Mouse (Mus musculus): Measurements from ENCODE around the gene Trmt13. TPM values are rescaled to one million over a fixed set of nuclear protein-coding genes. Genes with fewer than 3 reads are reported as not detected.

The Trmt13 gene
- polyA plus RNA-seq, 1 experiment from 2014 or later = 15.0 TPM

DNA sequence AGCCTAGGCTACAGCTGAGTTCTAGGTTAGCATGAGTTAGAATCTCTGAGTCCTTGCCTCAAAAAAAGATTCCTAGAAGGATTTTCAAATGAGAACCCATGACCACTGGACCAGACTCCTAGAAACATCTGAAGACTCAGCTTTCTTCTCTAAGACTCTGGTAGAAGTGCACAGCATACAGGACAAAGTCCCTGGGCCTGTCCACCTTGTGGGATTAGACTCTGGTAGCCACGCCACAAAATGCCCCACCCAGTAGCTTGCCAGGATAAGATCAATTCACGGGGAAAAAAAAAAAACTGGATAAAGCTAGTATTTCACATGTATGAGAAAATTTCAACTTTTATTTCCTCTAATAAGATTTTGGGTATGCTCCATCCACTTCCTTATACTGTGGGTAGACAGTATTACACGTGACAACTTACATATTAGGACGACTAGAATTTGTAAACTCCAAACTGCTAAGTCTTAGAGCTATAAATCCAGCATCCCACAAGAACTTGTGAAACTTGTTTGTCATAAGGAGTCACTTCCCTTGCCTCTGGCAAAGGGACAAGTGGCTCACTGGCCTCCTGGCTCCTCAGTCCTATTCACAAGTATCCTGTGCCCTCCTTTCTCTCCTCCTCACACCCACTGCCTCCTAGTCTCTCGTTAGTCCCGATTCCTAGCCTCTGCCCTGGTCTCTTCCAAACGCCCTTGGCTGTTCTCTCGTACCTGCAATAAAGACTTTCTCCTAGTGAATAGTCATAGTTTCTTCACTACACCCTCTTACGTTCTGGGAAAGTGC is 23.5 kb upstream of the Trmt13 start:
- Histone ChIP-seq H3K4me3 (ENCODE audit: low read depth, low read length) (no peak overlapping the region), H3K27ac (ENCODE audit: low read length) (no peak overlapping the region), H3K4me1 (ENCODE audit: insufficient read depth, low read depth, low read length) (no peaks in the 10 kb centered on the region), H3K9ac (replicated peaks; ENCODE audit: low read depth) (no peak overlapping the region), H3K36me3 (ENCODE audit: insufficient read depth, low read length) (peaks cover 50% of the 10 kb centered on the region), H3K27me3 (replicated peaks; ENCODE audit: insufficient read depth, low read length) (no peaks in the 10 kb centered on the region), H3K4me2 (replicated peaks; ENCODE audit: low read depth, low read length) (no peak overlapping the region), H3K9me3 (ENCODE audit: low read length) (no peaks in the 10 kb centered on the region)
- TF ChIP-seq EP300 (IDR thresholded peaks at IDR 0.05) = no peak
- TF ChIP-seq CTCF (IDR thresholded peaks at IDR 0.05) = no peak
- 84% methylated on average over 9 of the region's 9 CpGs for WGBS
- ATAC-seq = no peak
- DNase-seq (ENCODE audit: low spot score) = no peak

DNA sequence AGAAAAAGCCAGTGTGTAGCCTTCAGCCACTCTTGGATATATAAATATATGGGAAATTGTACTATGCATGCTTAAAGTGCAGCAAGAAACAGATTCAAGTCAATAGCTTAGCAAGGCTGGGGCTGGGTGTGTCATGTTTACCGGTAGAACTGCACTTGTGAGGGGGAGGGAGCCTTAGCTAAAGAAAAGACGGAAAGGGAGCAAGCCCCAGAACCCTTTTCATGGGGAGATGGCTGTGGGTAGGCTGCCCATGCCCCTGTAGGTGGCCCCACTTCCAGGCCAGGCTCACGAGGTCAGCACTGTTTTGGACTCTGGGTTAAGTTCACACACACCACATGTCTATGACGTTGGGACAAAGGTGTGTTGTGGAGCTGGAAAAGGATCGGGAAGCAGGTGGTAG is 21.4 kb upstream of the Trmt13 start:
- Histone ChIP-seq H3K27ac (ENCODE audit: low read length) (no peak overlapping the region), H3K4me1 (ENCODE audit: insufficient read depth, low read depth, low read length) (no peaks in the 10 kb centered on the region), H3K9ac (replicated peaks; ENCODE audit: low read depth) (no peak overlapping the region), H3K9me3 (ENCODE audit: low read length) (no peaks in the 10 kb centered on the region), H3K27me3 (replicated peaks; ENCODE audit: insufficient read depth, low read length) (no peaks in the 10 kb centered on the region), H3K4me3 (ENCODE audit: low read depth, low read length) (no peak overlapping the region), H3K36me3 (ENCODE audit: insufficient read depth, low read length) (peaks cover 42% of the 10 kb centered on the region), H3K4me2 (replicated peaks; ENCODE audit: low read depth, low read length) (no peak overlapping the region)
- 60% methylated on average over 5 of the region's 5 CpGs for WGBS
- ATAC-seq (no peak), DNase-seq (ENCODE audit: low spot score) (no peak)
- TF ChIP-seq EP300 (IDR thresholded peaks at IDR 0.05) (no peak), CTCF (IDR thresholded peaks at IDR 0.05) (no peak)

DNA sequence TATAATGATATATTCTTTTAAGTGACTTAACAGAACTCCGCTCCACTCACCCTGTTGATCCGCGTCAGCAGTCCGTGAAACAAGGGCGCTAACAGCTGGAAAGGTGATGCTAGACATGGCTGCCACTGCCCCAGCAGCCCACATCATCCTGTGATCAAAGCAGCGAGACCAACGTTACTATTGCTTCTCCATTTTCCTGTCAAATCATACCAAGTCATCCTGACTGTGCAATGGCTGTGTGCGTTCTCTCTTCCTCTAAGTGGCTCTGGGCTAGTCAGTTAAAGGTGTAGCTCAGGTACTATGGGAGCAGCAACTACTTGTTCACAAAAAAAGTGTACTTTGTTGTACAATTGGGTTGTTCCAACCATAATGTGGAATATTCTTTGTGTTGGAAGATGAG is 20.5 kb upstream of the Trmt13 start:
- Histone ChIP-seq H3K27me3 (replicated peaks; ENCODE audit: insufficient read depth, low read length) (no peaks in the 10 kb centered on the region), H3K9me3 (ENCODE audit: low read length) (no peaks in the 10 kb centered on the region), H3K27ac (ENCODE audit: low read length) (no peak overlapping the region), H3K36me3 (ENCODE audit: insufficient read depth, low read length) (peaks cover 35% of the 10 kb centered on the region), H3K4me2 (replicated peaks; ENCODE audit: low read depth, low read length) (no peak overlapping the region), H3K4me1 (ENCODE audit: insufficient read depth, low read depth, low read length) (no peaks in the 10 kb centered on the region), H3K4me3 (ENCODE audit: low read depth, low read length) (no peak overlapping the region), H3K9ac (replicated peaks; ENCODE audit: low read depth) (no peak overlapping the region)
- no peak for DNase-seq (ENCODE audit: low spot score)
- TF ChIP-seq CTCF (IDR thresholded peaks at IDR 0.05) (no peak), EP300 (IDR thresholded peaks at IDR 0.05) (no peak)
- WGBS = 88% methylated on average over 8 of the region's 8 CpGs
- no peak for ATAC-seq

GRCm38 (mm10) chr3:116634091-116634490 is 19.7 kb upstream of the Trmt13 start:
- WGBS = 83% methylated on average over 3 of the region's 3 CpGs
- no peak for ATAC-seq
- no peaks in the 10 kb centered on the region for H3K27me3 ChIP-seq (replicated peaks; ENCODE audit: insufficient read depth, low read length)
- no peak overlapping the region for H3K4me3 ChIP-seq (ENCODE audit: low read depth, low read length)
- H3K9me3 ChIP-seq (ENCODE audit: low read length) = no peaks in the 10 kb centered on the region
- no peak overlapping the region for H3K27ac ChIP-seq (ENCODE audit: low read length)
- H3K4me2 ChIP-seq (replicated peaks; ENCODE audit: low read depth, low read length) = no peak overlapping the region
- TF ChIP-seq EP300 (IDR thresholded peaks at IDR 0.05) = no peak
- TF ChIP-seq CTCF (IDR thresholded peaks at IDR 0.05) = no peak
- no peaks in the 10 kb centered on the region for H3K4me1 ChIP-seq (ENCODE audit: insufficient read depth, low read depth, low read length)
- H3K36me3 ChIP-seq (ENCODE audit: insufficient read depth, low read length) = peaks cover 30% of the 10 kb centered on the region; the same call in 1 of the 2 replicates
- H3K9ac ChIP-seq (replicated peaks; ENCODE audit: low read depth) = no peak overlapping the region
- no peak for DNase-seq (ENCODE audit: low spot score)

DNA sequence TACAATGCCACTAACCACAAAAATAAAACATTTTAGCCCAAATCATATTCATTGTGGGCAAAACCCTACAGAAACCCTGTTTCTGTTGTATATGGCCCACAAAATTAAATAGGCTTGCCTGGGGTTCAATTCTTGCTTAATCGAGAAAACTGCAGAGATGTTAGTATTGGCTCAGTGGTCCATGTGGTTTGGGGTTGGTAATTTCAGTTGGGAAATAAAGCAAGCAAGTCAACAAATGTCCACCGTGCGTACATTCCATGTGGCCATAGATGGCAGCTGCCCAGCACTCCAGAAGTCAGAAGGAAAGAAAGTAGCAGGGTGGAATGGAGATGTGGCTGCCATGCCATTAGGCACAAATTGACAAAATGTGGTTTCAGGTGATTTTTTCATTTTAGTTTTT is 18.6 kb upstream of the Trmt13 start:
- H3K4me1 ChIP-seq (ENCODE audit: insufficient read depth, low read depth, low read length) = no peaks in the 10 kb centered on the region
- H3K27me3 ChIP-seq (replicated peaks; ENCODE audit: insufficient read depth, low read length) = no peaks in the 10 kb centered on the region
- no peak overlapping the region for H3K27ac ChIP-seq (ENCODE audit: low read length)
- no peak overlapping the region for H3K9ac ChIP-seq (replicated peaks; ENCODE audit: low read depth)
- TF ChIP-seq CTCF (IDR thresholded peaks at IDR 0.05) (no peak), EP300 (IDR thresholded peaks at IDR 0.05) (no peak)
- H3K4me2 ChIP-seq (replicated peaks; ENCODE audit: low read depth, low read length) = no peak overlapping the region
- H3K36me3 ChIP-seq (ENCODE audit: insufficient read depth, low read length) = peaks cover 30% of the 10 kb centered on the region; the same call in 1 of the 2 replicates
- WGBS = 86% methylated on average over 3 of the region's 3 CpGs
- no peak overlapping the region for H3K4me3 ChIP-seq (ENCODE audit: low read depth, low read length)
- DNase-seq (ENCODE audit: low spot score) = no peak
- ATAC-seq = no peak
- no peaks in the 10 kb centered on the region for H3K9me3 ChIP-seq (ENCODE audit: low read length)

- no peaks in the 10 kb centered on the region for H3K27me3 ChIP-seq (replicated peaks; ENCODE audit: insufficient read depth, low read length)
- H3K4me2 ChIP-seq (replicated peaks; ENCODE audit: low read depth, low read length) = no peak overlapping the region
- H3K4me1 ChIP-seq (ENCODE audit: insufficient read depth, low read depth, low read length) = no peaks in the 10 kb centered on the region
- H3K9ac ChIP-seq (replicated peaks; ENCODE audit: low read depth) = no peak overlapping the region
- TF ChIP-seq CTCF (IDR thresholded peaks at IDR 0.05) = no peak
- no peak for TF ChIP-seq EP300 (IDR thresholded peaks at IDR 0.05)
- H3K27ac ChIP-seq (ENCODE audit: low read length) = no peak overlapping the region
- no peak for DNase-seq (ENCODE audit: low spot score)
- WGBS = 84% methylated on average over 1 of the region's 1 CpGs
- H3K36me3 ChIP-seq (ENCODE audit: insufficient read depth, low read length) = peaks cover 30% of the 10 kb centered on the region; the same call in 1 of the 2 replicates
- no peaks in the 10 kb centered on the region for H3K9me3 ChIP-seq (ENCODE audit: low read length)
- H3K4me3 ChIP-seq (ENCODE audit: low read depth, low read length) = no peak overlapping the region
- ATAC-seq = no peak
Measured at GRCm38 (mm10) chr3:116631459-116631858, 17.1 kb upstream of the Trmt13 start.

Measured in lung, postnatal 0 days (tissue).